Mouse (Mus musculus): Measurements from ENCODE around the gene Rai1.

Gene Rai1

DNA sequence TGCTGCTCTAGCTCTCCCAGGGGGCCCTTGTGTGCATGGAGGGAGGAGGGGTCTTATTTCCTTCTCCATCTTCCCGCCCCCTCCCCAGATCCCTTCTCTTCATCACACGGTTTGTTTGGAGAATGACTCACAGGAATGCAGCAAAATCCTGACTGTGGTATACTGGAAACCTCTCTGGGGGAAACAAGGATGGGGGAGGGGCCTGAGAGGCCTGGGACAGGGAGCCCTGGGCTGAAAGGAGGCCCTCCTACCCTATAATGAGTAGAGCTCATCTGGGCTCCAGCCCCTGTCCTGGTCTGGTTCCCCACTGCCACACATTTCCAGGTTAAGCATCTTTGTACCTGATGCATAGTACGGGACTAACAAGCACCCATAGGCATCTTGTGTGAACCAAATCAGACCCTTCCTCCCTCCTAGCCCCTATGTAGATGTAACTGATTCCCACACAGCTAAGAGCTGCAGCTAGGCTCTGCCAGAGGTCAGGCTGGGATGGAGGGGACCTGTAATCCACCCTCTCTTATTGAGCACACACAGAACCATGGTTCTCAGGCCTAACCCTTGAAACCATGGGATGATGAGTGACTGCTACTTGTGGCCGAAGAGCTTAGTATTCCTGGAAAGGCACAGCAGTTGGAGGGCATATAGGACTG lies 23.2 kb downstream of the Rai1 start:
- DNase-seq (ENCODE audit: low read depth) = no peak

GRCm38 (mm10) chr11:60130516-60130915 lies 25.7 kb downstream of the Rai1 start:
- DNase-seq (ENCODE audit: low read depth) = peak; percentile 59

DNA sequence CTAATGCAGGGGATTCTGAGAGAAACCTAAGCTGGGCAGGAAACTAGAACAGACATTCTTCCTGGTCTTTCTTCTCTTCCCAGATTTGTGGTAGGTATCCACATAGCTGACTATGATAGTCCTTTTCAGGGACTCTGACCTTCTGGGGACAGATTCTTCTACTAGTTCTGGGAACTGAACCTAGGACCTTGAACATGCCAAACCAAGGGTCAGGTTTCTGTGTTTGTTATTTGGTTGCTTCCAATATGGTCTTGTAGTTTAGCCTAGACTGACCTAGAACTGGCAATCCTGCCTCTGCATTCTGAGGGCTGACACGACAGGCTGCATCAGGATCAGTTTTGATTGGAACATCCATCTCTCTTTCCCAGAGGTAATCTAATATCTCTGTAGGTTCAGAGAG lies 27.2 kb downstream of the Rai1 start:
- DNase-seq (ENCODE audit: low read depth) = no peak

DNA sequence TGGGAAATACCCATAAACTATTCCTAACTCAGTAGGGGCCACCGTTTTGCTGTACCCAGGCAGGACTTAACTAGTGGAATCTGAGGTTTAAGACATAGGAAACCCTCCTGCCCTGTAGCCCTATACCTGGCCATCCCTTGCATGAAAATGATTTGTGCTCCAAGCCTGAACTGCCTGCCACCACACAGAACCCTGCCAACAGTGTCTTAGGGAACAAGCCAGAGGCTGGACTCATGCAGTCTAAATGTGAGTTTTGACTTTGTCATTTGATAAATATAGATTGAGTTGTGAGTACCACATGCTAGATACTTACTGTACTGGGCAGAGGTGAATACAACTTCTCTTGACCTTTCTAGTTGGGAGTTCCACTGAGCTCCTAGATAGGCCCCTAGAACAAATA lies 31.7 kb downstream of the Rai1 start:
- no peak for DNase-seq (ENCODE audit: low read depth)

DNA sequence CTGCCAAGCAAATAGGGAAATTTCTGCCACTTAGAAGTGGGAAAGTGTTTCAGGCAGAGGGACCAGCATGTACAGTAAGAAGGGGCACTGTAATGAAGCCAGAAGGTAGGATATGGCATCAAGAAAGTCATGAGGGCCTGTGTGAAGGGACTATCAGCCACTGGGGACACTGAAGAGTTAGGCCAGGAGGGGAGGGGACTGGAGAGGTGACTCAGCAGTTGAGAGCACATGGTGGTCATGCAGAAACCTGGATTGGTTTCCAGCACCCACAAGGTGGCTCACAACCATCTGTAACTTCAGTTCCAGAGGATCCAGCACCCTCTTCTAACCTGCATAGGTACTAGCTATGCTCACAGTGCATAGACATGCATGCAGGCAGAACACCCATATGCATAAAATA lies 32.4 kb downstream of the Rai1 start:
- DNase-seq (ENCODE audit: low read depth) = no peak

GRCm38 (mm10) chr11:60139141-60139733 lies 34.4 kb downstream of the Rai1 start:
- peak; percentile 50 for DNase-seq (ENCODE audit: low read depth)

- DNase-seq (ENCODE audit: low read depth) = peak; percentile 45
These were observed 35.0 kb downstream of the Rai1 start for GRCm38 (mm10) chr11:60139734-60140371.

DNA sequence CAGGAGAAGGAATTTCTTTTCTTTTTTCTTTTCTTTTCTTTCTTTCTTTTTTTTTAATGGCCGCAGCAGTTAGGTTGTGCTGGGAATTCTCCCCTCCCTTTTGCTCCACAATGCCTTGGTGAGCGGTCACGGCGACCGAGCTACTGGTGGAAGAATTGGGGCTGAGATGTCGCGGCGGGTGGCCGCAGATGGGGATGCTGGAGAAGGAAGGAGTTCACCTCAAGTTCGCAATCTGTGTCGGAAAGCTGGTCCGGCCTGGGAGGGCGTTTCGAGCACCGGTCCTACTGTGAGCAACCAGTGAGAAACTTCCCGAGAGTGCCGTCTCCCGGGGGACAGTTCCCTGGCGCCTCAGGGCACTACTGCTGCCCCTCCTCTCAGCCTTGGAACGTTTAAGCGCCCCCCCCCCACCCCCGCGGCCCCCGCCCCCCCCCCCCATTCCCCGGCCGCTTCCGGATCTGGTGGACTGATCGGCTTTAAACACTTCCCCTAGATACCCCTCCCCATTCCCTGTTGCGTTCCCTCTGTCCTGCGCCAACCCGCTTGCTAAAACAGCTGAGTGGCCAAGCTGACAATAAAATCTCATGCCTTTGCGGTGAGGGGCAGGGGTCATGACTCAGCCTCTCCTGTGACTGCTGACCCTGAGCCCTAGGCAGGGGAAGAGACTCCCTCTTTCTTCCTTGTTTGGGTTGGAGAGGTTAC lies 35.9 kb downstream of the Rai1 start:
- DNase-seq (ENCODE audit: low read depth) = no peak

GRCm38 (mm10) chr11:60141285-60141608 lies 36.4 kb downstream of the Rai1 start:
- DNase-seq (ENCODE audit: low read depth) = no peak

- no peak for DNase-seq (ENCODE audit: low read depth)
These were observed 38.3 kb downstream of the Rai1 start for GRCm38 (mm10) chr11:60143086-60143485.

DNA sequence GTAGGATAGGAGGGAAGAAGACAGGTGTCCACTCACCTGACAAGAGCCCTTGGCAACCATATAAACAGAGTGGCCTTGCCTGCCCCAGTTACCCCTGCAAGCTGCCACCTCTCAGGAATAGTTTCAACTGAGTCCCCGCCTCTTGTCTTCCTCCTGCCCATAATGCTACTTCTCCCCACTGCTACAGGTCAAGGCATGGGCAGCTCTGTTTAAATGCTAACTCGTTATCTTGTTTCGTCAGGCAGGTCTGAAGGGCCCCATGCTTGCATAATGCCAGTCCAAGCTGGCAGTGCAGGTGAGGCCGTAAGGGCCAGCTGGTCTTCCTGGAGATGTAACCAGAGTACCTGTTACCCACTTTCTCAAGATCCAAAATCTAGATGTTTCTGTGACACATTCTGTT lies 41.4 kb downstream of the Rai1 start:
- DNase-seq (ENCODE audit: low read depth) = no peak

DNA sequence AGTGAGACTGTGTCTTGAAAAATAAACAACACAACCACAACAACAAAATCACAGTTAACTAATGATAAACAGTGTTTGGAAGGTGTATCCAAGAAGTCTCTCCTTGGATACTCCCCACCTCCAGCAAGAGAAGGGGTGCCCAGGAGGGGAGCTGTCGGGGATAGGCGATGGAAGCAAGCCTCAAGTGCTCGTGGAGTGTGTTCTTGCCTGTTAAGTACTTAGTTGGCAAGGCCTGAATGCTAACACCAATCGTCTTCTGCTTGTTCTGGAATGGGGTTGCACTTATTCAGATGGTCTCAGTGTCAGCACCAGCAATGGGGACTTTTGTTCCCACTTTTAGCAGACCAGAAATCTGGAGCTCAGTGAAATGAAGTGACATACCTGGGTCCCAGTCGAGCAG lies 43.8 kb downstream of the Rai1 start:
- no peak for DNase-seq (ENCODE audit: low read depth)

DNA sequence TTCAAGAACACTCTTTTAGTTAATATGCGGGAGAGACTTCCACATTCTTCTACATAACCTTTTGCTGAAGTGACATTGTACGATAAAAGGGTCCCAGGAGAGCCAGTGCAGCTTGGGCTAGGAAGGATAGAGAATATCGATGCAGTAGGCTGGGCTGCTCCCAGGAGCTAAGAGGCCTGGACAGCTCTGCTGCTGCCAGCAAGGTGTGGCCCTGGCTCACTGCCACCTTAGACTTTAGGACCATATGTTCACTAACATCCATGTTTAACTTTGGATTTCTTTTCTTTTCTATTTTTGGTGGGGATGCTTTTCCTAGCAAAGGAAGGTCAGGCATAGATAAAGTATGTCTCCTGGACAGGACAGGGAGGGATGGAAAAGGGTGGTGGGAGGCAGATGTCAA lies 44.3 kb downstream of the Rai1 start:
- no peak for DNase-seq (ENCODE audit: low read depth)

- no peak for DNase-seq (ENCODE audit: low read depth)
These were observed 45.9 kb downstream of the Rai1 start for GRCm38 (mm10) chr11:60150677-60151076.

DNA sequence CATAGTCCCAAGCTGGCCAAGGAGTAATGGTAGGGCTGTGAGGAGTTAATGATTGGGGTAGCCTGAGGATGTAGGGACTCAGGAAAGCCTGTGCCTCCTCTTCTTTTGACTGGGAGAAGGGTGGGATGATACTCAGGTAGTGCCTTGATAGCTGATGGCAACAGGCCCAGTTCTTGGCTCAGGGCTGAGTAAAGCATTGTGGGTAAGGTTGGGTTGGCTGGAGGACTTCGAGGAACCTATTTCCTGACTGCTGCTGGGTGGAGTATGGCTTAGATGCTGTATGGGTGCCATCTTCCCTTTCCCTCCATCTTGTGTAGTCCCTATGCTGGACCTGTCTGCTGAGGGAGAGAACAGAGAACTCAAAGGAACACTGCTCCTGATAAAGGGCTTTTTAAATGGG lies 47.5 kb downstream of the Rai1 start:
- no peak for DNase-seq (ENCODE audit: low read depth)

GRCm38 (mm10) chr11:60153936-60154335 lies 49.1 kb downstream of the Rai1 start:
- DNase-seq (ENCODE audit: low read depth) = no peak

DNA sequence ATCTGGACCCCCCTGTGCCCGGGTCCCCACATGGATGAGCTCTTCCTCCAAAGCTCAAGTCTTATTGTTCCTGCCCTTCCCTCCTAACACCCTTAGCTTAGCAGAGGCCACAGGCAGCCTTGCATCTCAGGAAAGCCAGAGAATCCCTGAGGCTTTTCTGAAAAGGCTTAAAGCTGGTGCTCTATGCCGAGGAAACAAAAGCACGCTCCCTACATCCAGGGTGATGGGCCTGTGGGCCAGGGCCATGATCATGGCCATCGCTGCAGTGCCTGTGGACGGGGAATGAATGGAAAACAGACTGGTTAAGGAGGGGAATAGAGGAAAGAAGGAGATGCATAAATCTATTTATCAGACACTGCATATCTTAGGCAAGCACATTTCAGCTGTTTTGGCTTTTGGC lies 50.9 kb downstream of the Rai1 start:
- no peak for DNase-seq (ENCODE audit: low read depth)

DNA sequence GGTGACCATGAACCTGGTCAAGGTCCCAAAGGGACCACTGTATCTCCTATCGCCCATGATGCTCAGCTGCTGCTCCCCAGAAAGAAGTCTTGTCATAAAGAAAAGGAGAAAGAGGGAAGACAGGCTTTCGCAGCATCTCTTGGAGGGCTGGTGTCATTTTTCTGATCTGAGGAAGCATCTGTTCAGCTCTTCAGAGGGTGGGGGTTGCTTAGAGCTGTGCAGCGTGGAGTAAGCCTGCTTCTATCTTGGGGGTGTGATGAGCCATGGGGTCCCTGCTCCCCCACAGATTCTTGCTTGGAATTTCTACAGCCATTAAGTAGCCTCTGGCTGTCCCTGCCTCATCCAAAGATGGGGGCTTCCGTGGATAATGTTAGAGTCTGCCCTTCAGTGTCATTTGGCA lies 53.5 kb downstream of the Rai1 start:
- DNase-seq (ENCODE audit: low read depth) = no peak

DNA sequence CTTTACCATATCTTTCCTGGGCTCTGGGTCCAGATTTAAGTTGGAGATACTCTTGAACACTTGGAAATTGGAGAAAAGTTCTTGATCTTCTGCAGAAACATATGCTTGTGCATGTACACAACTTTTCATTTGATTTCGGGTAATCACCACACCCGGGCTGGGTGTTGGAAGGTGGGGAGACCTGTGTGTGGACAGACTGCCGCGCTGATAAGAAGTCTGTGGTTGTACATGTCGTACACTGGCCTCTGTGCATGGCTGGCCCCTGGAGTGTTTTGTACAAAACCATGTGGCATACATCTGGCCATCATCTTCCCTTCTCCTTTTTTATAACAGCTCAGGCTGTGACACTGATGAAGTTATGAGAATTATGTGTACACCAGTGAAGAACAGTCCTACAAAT lies 55.1 kb downstream of the Rai1 start:
- no peak for DNase-seq (ENCODE audit: low read depth)

- DNase-seq (ENCODE audit: low read depth) = no peak
These were observed 55.8 kb downstream of the Rai1 start for GRCm38 (mm10) chr11:60160454-60161114.

- no peak for DNase-seq (ENCODE audit: low read depth)
These were observed 56.5 kb downstream of the Rai1 start for GRCm38 (mm10) chr11:60161146-60161874.

- no peak for DNase-seq (ENCODE audit: low read depth)
These were observed 57.7 kb downstream of the Rai1 start for GRCm38 (mm10) chr11:60162547-60162946.
